Mouse (Mus musculus): ENCODE measurements around the gene Trim40.

DNA sequence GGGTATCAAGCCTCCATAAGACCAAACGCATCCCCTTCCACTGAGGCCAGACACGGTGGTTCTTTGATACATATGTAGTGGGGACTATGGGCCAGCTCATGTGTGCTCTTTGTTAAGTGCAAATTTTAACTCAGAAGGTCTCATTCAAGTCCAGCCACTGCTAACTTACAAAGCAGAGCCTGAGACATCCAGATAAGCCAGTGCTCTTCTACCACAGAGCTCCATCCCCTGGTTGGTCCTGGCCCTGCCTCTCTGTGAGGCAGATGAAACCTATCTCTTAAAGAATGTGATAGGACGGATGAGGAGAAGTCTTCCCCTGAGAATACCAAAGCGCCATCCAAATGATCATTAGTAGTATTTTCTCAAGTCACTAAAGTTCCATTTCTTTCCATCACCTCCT lies 9.5 kb upstream of the Trim40 start:
- TF ChIP-seq POLR2A (IDR thresholded peaks at IDR 0.05; ENCODE audit: borderline replicate concordance, insufficient read depth, low read length) (no peak), CTCF (IDR thresholded peaks at IDR 0.05; ENCODE audit: borderline replicate concordance, insufficient read depth, low read depth, low read length) (no peak)
